Mouse (Mus musculus): ENCODE data around the gene Irf8.

DNA sequence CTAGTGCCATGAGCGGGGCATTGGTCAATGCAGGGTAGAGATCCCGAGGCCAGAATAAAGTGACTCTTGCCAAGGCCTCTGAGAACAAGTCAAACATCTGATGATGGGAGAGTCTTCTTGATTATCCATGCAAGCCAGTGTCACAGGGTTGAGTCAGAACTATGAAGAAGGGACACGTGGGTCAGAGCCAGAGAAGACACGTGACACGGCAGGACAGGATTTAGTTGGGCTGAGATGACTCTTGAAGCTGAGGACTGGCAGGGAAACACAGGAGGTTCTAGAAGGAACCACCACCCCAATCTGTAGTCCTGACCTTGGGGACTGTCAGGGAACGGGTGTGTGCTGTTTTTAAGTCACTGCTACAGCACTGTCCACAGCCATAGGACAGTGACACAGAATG is 23.7 kb downstream of the Irf8 start:
- TF ChIP-seq TAL1 (conservative IDR thresholded peaks at IDR 0.05; ENCODE audit: low read depth, low read length): no peak
- no peak for TF ChIP-seq CTCF (IDR thresholded peaks at IDR 0.05; ENCODE audit: low read depth, low read length)
- TF ChIP-seq GATA1 (IDR thresholded peaks at IDR 0.05; ENCODE audit: borderline replicate concordance, low read length): no peak
- TF ChIP-seq GATA2 (IDR thresholded peaks at IDR 0.05; ENCODE audit: borderline replicate concordance, low read depth, low read length): no peak
